Mouse (Mus musculus) ES-E14 (cell line): ENCODE data around the gene Atl3. TPM values are rescaled to one million over a fixed set of nuclear protein-coding genes. Genes with fewer than 3 reads are reported as not detected.

Experiments used
- DNase-seq: peaks from one replicate; pipeline ENCODE4 v3.0.0-alpha.2; 2013; ENCODE audit warnings: low read depth, low spot score
- H3K27ac ChIP-seq: 2 replicates; pipeline ENCODE4 v1.5.1; 2012; ENCODE audit warnings: low read depth, mild to moderate bottlenecking, low read length, moderate library complexity, mixed read lengths; ENCODE audit not compliant: poor library complexity, insufficient read depth, severe bottlenecking
- H3K36me3 ChIP-seq: 2 replicates; pipeline ENCODE4 v1.6.1; 2012; ENCODE audit warnings: mild to moderate bottlenecking, low read length, moderate library complexity, mixed read lengths; ENCODE audit not compliant: control insufficient read depth, poor library complexity, insufficient read depth, severe bottlenecking
- H3K4me1 ChIP-seq, 2 experiments: fragments of 150-350 bp in 1 of 2; sonication (generic) in 1 of 2; 2 replicates each; pipeline ENCODE4 v1.6.1; 2012; ENCODE audit warnings: low read length in 2 of 2, mild to moderate bottlenecking in 1 of 2, mixed read lengths in 1 of 2; ENCODE audit not compliant: control insufficient read depth in 2 of 2, insufficient read depth in 2 of 2, poor library complexity in 1 of 2
- H3K4me3 ChIP-seq, 2 experiments: fragments of 150-350 bp in 1 of 2; sonication (generic) in 1 of 2; 2 replicates each; pipeline ENCODE4 v1.5.1; 2012; ENCODE audit warnings: low read length in 2 of 2, low read depth in 1 of 2, mild to moderate bottlenecking in 1 of 2, mixed read lengths in 1 of 2; ENCODE audit not compliant: insufficient read depth in 1 of 2, poor library complexity in 1 of 2, severe bottlenecking in 1 of 2
- H3K9ac ChIP-seq: 2 replicates; pipeline ENCODE4 v1.6.1; 2012; ENCODE audit warnings: low read depth, mild to moderate bottlenecking, low read length, mixed read lengths; ENCODE audit not compliant: poor library complexity, insufficient read depth, severe bottlenecking
- H3K9me3 ChIP-seq: fragments of 150-350 bp; sonication (generic); 2 replicates; pipeline ENCODE4 v1.6.1; 2012; ENCODE audit warnings: low read depth, mild to moderate bottlenecking, low read length; ENCODE audit not compliant: control insufficient read depth, insufficient read depth
- CHD2 ChIP-seq: IDR thresholded peaks from 2 replicates; pipeline ENCODE4 v1.6.1; 2014; ENCODE audit warnings: mild to moderate bottlenecking, low read depth, low read length, inconsistent platforms
- HCFC1 ChIP-seq: IDR thresholded peaks from 2 replicates; pipeline ENCODE4 v1.6.1; 2012; ENCODE audit warnings: low read length, inconsistent platforms, borderline replicate concordance; ENCODE audit not compliant: insufficient read depth
- MAFK ChIP-seq: IDR thresholded peaks from 2 replicates; pipeline ENCODE4 v1.6.1; 2014; ENCODE audit warnings: mild to moderate bottlenecking, low read depth, low read length, inconsistent platforms; ENCODE audit not compliant: insufficient read depth
- ZC3H11A ChIP-seq: IDR thresholded peaks from 2 replicates; pipeline ENCODE4 v1.6.1; 2012; ENCODE audit warnings: low read depth, mild to moderate bottlenecking, inconsistent platforms, low read length, borderline replicate concordance
- ZNF384 ChIP-seq: IDR thresholded peaks from 2 replicates; pipeline ENCODE4 v1.6.1; 2012; ENCODE audit warnings: low read depth, low read length, inconsistent platforms
- in situ Hi-C, 2 experiments: fragments of 600-800 bp; cut with MboI; formaldehyde crosslinking; loops; one replicate each; pipeline ENCODE4 v1.15.1; 2025; ENCODE audit warnings: low sequenced_read_pairs in 2 of 2, inconsistent platforms in 1 of 2; ENCODE audit not compliant: unreplicated experiment in 2 of 2
- total RNA-seq: library from RNA; depleted of rRNA; stranded (reverse); fragments of 300-350 nt; gene quantifications from 2 replicates; pipeline ENCODE4 v1.2.3, GENCODE M21; 2012

Atl3 gene
- total RNA-seq, 1 experiment, result 26.6 TPM

DNA sequence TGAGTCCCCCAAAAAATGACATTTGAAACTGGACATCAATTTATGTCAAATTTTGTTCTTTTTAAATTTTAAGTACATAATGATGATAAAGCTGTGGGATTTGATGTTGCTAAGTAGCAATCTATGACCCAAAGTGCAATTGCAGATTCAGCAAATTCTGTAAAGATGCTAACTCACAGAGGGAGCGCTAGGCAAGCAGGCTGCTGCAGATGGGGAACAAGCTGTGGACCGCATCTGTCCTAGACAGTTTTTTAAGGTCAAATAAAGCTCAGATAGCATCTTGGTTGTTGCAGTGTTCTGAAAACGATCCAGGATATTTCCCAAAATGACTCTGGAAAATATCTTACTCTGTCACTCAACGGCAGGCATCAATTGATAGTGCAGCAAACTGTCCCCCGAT lies 9.8 kb upstream of the Atl3 start:
- in situ Hi-C loops, result no loop called here
- Histone ChIP-seq H3K27ac (no peak overlapping the region), H3K4me1 (peaks cover 0 to 4% of the 10 kb centered on the region in 2 experiments; a peak in 1 of 4 replicates), H3K9me3 (no peaks in the 10 kb centered on the region), H3K4me3 (no peak overlapping the region), H3K9ac (no peak overlapping the region; the same call in 1 of the 2 replicates), H3K36me3 (no peaks in the 10 kb centered on the region)
- DNase-seq, result no peak
- 0 out of 2 replicates have a peak, but pooled peaks have one; percentile 39 for TF ChIP-seq MAFK
- no peak for TF ChIP-seq ZC3H11A

DNA sequence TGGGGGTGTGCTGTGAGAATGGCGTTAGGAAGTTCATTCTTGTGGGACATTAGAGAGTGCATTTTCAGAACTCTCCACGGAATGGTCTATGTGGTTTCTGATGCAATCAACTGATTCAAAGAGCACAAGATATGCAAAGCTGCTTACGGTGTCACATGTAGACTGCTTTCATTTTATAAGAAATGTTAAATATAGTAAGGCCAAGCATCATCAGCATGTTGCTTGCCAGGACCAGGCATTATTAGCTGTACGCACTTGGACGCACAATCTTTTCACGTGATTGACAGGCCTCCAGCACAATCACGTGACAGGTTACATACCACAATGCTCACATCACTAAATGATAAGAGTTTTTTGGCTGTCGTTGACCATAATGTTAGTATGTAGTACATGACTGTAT lies 6.2 kb upstream of the Atl3 start:
- in situ Hi-C loops, result no loop called here
- no peaks in the 10 kb centered on the region for H3K9me3 ChIP-seq
- H3K36me3 ChIP-seq, result no peaks in the 10 kb centered on the region
- DNase-seq, result no peak
- H3K9ac ChIP-seq, result no peak overlapping the region
- 0 out of 4 replicates have a peak, but pooled peaks cover 0 to 3% of the 10 kb centered on the region in 2 experiments for H3K4me1 ChIP-seq
- no peak overlapping the region for H3K4me3 ChIP-seq
- no peak for TF ChIP-seq MAFK
- TF ChIP-seq ZNF384, result no peak
- no peak for TF ChIP-seq HCFC1
- TF ChIP-seq CHD2, result no peak
- TF ChIP-seq ZC3H11A, result no peak
- H3K27ac ChIP-seq, result no peak overlapping the region

DNA sequence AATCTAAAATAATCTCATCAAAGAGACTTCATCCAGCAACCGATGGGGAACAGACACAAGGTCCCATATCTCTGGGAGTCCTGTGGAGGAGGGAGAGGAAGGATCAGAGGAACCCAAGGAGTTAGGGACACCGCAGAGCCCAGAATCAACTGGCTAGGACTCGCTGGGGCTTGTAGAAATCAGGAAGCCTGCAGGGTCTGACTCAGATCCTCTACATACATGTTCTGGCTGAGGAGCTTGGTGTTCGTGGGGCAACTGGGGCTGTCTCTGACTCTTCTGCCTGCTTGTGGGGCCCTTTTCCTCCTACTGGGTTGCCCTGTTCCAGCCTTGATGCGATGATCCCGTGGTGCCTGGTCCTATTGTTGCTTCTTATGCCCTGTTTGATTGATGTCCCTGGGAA lies 1.9 kb upstream of the Atl3 start:
- in situ Hi-C loops, result no loop called here
- H3K9me3 ChIP-seq, result no peaks in the 10 kb centered on the region
- TF ChIP-seq ZC3H11A, result no peak
- H3K36me3 ChIP-seq, result no peaks in the 10 kb centered on the region
- no peak overlapping the region for H3K4me3 ChIP-seq
- no peaks in the 10 kb centered on the region for H3K4me1 ChIP-seq
- no peak for DNase-seq
- H3K27ac ChIP-seq, result no peak overlapping the region
- no peak overlapping the region for H3K9ac ChIP-seq

DNA sequence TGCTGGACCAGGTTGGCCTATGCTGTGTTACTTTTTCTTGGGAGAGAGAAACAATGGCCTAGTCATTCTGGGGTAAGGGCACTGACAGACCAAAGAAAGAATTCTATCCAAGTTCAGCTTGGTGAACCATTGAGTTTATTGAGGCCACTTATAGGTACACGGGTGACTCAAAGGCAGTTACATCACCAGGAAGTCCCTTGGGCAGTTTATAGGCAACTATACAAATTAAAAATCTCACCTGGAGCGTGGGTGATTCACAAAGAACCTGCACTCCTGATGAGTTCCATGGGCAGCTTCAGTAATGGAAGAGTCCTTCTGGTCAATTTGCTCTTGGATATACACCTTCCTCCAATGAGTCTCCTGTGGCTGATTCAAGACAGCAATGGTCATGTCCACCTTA lies 1.2 kb upstream of the Atl3 start:
- Histone ChIP-seq H3K36me3 (no peaks in the 10 kb centered on the region), H3K9me3 (no peaks in the 10 kb centered on the region), H3K4me3 (no peak overlapping the region), H3K27ac (no peak overlapping the region), H3K4me1 (no peaks in the 10 kb centered on the region), H3K9ac (no peak overlapping the region)
- DNase-seq, result no peak
- TF ChIP-seq CHD2 (no peak), ZNF384 (no peak), MAFK (no peak), HCFC1 (no peak), ZC3H11A (no peak)
- in situ Hi-C loops, result no loop called here

DNA sequence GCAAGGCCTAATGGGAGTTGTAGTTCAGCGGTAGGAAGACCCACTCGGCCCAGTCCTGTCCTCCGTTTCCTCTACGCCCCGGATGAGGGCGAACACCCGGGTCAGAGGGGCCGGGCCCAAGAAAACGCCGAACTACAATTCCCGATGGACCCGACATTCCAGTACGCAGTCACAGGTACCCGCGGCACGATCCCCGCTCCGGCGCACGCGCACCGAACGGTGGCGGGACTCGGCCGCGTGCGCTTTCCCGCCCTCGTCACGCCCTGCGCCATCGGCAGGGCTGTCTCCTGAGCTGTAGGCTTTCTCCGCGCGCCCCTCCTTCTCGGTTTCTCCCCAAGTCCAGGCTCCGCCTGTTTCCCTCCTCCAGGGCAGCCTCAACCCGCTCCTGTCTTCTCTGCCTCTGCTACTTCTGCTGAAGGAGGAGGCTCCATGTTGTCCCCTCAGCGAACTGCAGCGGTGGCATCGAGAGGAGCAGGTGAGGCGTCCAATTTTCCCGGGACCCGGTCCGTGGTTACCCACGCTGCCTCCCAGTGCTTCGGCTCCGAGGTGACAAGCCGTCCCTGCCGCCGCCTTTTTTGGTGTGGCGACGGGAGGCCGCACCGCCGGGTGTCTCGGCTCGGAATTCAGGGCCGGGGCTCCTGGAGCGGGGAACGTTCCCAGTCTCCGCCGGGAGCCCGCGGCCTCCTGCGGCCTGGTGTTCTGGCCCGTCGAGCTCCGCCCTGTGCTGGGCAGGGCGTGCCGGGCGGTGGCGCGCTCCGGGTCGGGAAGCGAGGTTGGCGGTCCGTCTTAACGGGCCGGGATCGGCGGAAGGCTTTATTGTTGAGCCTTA lies 561 bp downstream of the Atl3 start:
- H3K4me3 ChIP-seq, result peak overlapping the region; percentile 84 to 87
- peak overlapping the region; percentile 94 for H3K9ac ChIP-seq
- DNase-seq, result peak; percentile 92
- H3K9me3 ChIP-seq, result no peaks in the 10 kb centered on the region
- TF ChIP-seq CHD2 (no peak), MAFK (no peak), ZC3H11A (no peak), ZNF384 (peak; percentile 96), HCFC1 (peak; percentile 96)
- in situ Hi-C loops, result no loop called here
- H3K4me1 ChIP-seq, result no peaks in the 10 kb centered on the region
- H3K27ac ChIP-seq, result peak overlapping the region; percentile 83
- no peaks in the 10 kb centered on the region for H3K36me3 ChIP-seq
